Comparison of ENCODE assay signal across 11 mouse cellular contexts in the genomic region with DNA sequence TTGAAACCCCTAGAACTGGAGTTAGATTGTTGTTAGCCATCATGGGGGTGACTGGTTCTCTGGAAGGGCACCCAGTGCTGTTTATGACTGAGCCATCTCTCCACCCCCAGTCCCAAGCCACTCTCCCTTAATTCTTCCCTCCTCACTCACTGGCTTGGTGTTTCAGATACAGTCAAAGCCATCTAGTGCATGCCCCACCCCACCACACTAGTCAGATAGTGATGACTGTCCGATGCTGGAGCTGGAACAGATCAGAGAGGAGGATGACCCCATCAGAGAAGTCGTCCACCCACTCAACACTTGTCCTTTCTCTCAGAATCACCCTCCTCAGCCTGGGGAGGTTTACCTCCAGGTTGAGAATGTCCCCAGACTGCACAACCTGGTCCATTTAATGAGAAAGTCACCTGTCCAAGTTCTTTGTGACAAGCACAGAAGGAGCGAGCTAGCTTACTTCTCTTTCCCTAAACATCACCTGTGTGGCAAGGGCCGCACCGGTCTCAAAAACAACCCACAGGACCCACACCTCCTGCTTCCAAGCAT. TPM values are rescaled to one million over a fixed set of nuclear protein-coding genes. Genes with fewer than 3 reads are reported as not detected.
DNase-seq lines count a peak whose midpoint lies in the region; ATAC-seq and TF ChIP-seq lines count a peak whose summit lies in the region.
"Had no signal": no experiment of that assay in that cellular context is flagged by ENCODE, and none has a peak within 500 bp of the region (broad histone marks: within the 10 kb centered on the region; RNA-seq: fewer than 3 reads in every experiment).

No protein-coding gene starts in this region.

- no peak for TF ChIP-seq CTCF in lung, adult 2 months (IDR thresholded peaks at IDR 0.05; ENCODE audit: insufficient read depth, low read length)

- DNase-seq in heart, embryonic 10.5 days (ENCODE audit: low spot score), result no peak
- no peak for DNase-seq in heart, postnatal 14 days
- DNase-seq in lung, adult 2 months, result no peak
- no peak for DNase-seq in lung, adult 18-20 months
- DNase-seq in embryo, embryonic 9.5 days (ENCODE audit: extremely low spot score), result no peak
- DNase-seq in Muller cell, postnatal 12 days (ENCODE audit: inconsistent ontology term), result no peak
- DNase-seq: embryo, embryonic 11 days; kidney, postnatal 4 days; left cerebral cortex, postnatal 4 days had no signal

- H3K9ac ChIP-seq in embryonic facial prominence, embryonic 13.5 days, result no peak overlapping the region; the same call in 1 of the 2 replicates
- H3K9ac ChIP-seq in liver, embryonic 15.5 days, result no peak overlapping the region

- H3K4me2 ChIP-seq in embryonic facial prominence, embryonic 13.5 days, result peak overlapping the region; percentile 88
- peak overlapping the region; percentile 83; the same call in 1 of the 2 replicates for H3K4me2 ChIP-seq in liver, embryonic 15.5 days

- H3K4me1 ChIP-seq in heart, embryonic 10.5 days, result peaks cover 85% of the 10 kb centered on the region
- H3K4me1 ChIP-seq in lung, adult 2 months (ENCODE audit: control insufficient read depth, insufficient read depth, low read length), result peaks cover 24% of the 10 kb centered on the region
- peaks cover 67% of the 10 kb centered on the region for H3K4me1 ChIP-seq in embryonic facial prominence, embryonic 13.5 days
- peaks cover 72% of the 10 kb centered on the region for H3K4me1 ChIP-seq in liver, embryonic 15.5 days (replicated peaks)

- ATAC-seq in embryonic facial prominence, embryonic 13.5 days (ENCODE audit: insufficient number of reproducible peaks, insufficient read depth, low FRiP score, low TSS enrichment, low read depth), result no peak
- ATAC-seq in liver, embryonic 15.5 days (ENCODE audit: insufficient read depth), result no peak

- peak overlapping the region; percentile 95 for H3K27ac ChIP-seq in heart, embryonic 10.5 days
- H3K27ac ChIP-seq in embryonic facial prominence, embryonic 13.5 days, result no peak overlapping the region
- H3K27ac ChIP-seq in liver, embryonic 15.5 days (replicated peaks), result no peak overlapping the region

- intact Hi-C loops in heart, postnatal 14 days (cut with DNase I), result no loop called here

- WGBS in heart, embryonic 10.5 days, result 69% methylated on average over 5 of the region's 5 CpGs
- WGBS in lung, adult 2 months, result 29% methylated on average over 5 of the region's 5 CpGs
- 87% methylated on average over 5 of the region's 5 CpGs for WGBS in embryonic facial prominence, embryonic 13.5 days
- WGBS in liver, embryonic 15.5 days (ENCODE audit: insufficient replicate concordance), result 63% methylated on average over 5 of the region's 5 CpGs

- peak overlapping the region; percentile 82 for H3K4me3 ChIP-seq in heart, embryonic 10.5 days
- peak overlapping the region; percentile 26 for H3K4me3 ChIP-seq in lung, adult 2 months (replicated peaks; ENCODE audit: extremely low read depth, low read depth, low read length)
- peak overlapping the region; percentile 76 for H3K4me3 ChIP-seq in embryonic facial prominence, embryonic 13.5 days
- no peak overlapping the region for H3K4me3 ChIP-seq in liver, embryonic 15.5 days (replicated peaks)

- H3K27me3 ChIP-seq in heart, embryonic 10.5 days (ENCODE audit: insufficient read depth, poor library complexity, severe bottlenecking), result peaks cover 67% of the 10 kb centered on the region
- H3K27me3 ChIP-seq in embryonic facial prominence, embryonic 13.5 days, result peaks cover 67% of the 10 kb centered on the region
- H3K27me3 ChIP-seq in liver, embryonic 15.5 days, result peaks cover 63% of the 10 kb centered on the region

- no peaks in the 10 kb centered on the region for H3K9me3 ChIP-seq in heart, embryonic 10.5 days
- H3K9me3 ChIP-seq in embryonic facial prominence, embryonic 13.5 days, result no peaks in the 10 kb centered on the region
- no peaks in the 10 kb centered on the region for H3K9me3 ChIP-seq in liver, embryonic 15.5 days (replicated peaks)

- TF ChIP-seq POLR2A in lung, adult 2 months (IDR thresholded peaks at IDR 0.05; ENCODE audit: borderline replicate concordance, extremely low read depth, low read depth, low read length), result no peak

- H3K36me3 ChIP-seq in heart, embryonic 10.5 days, result peaks cover 29% of the 10 kb centered on the region
- no peaks in the 10 kb centered on the region for H3K36me3 ChIP-seq in embryonic facial prominence, embryonic 13.5 days
- H3K36me3 ChIP-seq in liver, embryonic 15.5 days (replicated peaks), result no peaks in the 10 kb centered on the region

RNA-seq across cellular contexts. Expression of a gene that starts 2.7 kb away (rescaled TPM):
- 139 and 252 TPM in 2 replicates for polyA plus RNA-seq in heart, embryonic 10.5 days (2016; fragmentation: Nextera tagmentation; extraction: Ambion mirVana)
- total RNA-seq in heart, postnatal 14 days (2021), result 100 to 1,000 TPM; 336 to 338 TPM
- 270 and 280 TPM in 2 replicates for polyA plus RNA-seq in lung, adult 2 months (2012; rRNA removed)
- 152 and 169 TPM in 2 replicates for polyA plus RNA-seq in embryonic facial prominence, embryonic 13.5 days (2015; fragmentation: Nextera tagmentation; extraction: Ambion mirVana)
- polyA plus RNA-seq in liver, embryonic 15.5 days (2015; fragmentation: Nextera tagmentation; extraction: Ambion mirVana), result 26.9 and 28.1 TPM in 2 replicates

RNA-seq across cellular contexts. Expression of a gene that starts 28.6 kb away (rescaled TPM):
- polyA plus RNA-seq in heart, embryonic 10.5 days (2016; fragmentation: Nextera tagmentation; extraction: Ambion mirVana), result 33.7 and 41.5 TPM in 2 replicates
- 100 to 1,000 TPM; 103 to 107 TPM for total RNA-seq in heart, postnatal 14 days (2021)
- 115 and 147 TPM in 2 replicates for polyA plus RNA-seq in lung, adult 2 months (2012; rRNA removed)
- polyA plus RNA-seq in embryonic facial prominence, embryonic 13.5 days (2015; fragmentation: Nextera tagmentation; extraction: Ambion mirVana), result 40.7 and 48.3 TPM in 2 replicates
- polyA plus RNA-seq in liver, embryonic 15.5 days (2015; fragmentation: Nextera tagmentation; extraction: Ambion mirVana), result 35.5 and 40.0 TPM in 2 replicates

RNA-seq across cellular contexts. Expression of a gene that starts 41.3 kb away (rescaled TPM):
- 54.4 and 66.3 TPM in 2 replicates for polyA plus RNA-seq in heart, embryonic 10.5 days (2016; fragmentation: Nextera tagmentation; extraction: Ambion mirVana)
- 10 to 100 TPM; 89.3 to 90.2 TPM for total RNA-seq in heart, postnatal 14 days (2021)
- 81.9 and 102 TPM in 2 replicates for polyA plus RNA-seq in lung, adult 2 months (2012; rRNA removed)
- 33.2 and 38.8 TPM in 2 replicates for polyA plus RNA-seq in embryonic facial prominence, embryonic 13.5 days (2015; fragmentation: Nextera tagmentation; extraction: Ambion mirVana)
- 45.3 and 47.1 TPM in 2 replicates for polyA plus RNA-seq in liver, embryonic 15.5 days (2015; fragmentation: Nextera tagmentation; extraction: Ambion mirVana)
